Mouse (Mus musculus) small intestine, adult 2 months (tissue): ENCODE measurements at regions not wholly inside any gene's neighbourhood (a gene's known extent, or its start where the extent isn't known, plus 50 kb on each side); places are given as distances from the start of the nearest gene placed in this dataset.

ENCODE experiments used
- CTCF ChIP-seq: fragments of 200-500 bp; IDR thresholded peaks from 2 replicates; pipeline ENCODE4 v1.5.1; 2012; ENCODE audit warnings: low read depth, mild to moderate bottlenecking, control low read depth, inconsistent platforms, low read length, moderate library complexity, mixed read lengths; ENCODE audit not compliant: insufficient replicate concordance, insufficient read length; ENCODE audit errors: extremely low read depth
- POLR2A ChIP-seq: fragments of 200-500 bp; IDR thresholded peaks from 2 replicates; pipeline ENCODE4 v1.6.1; 2012; ENCODE audit warnings: low read depth, mild to moderate bottlenecking, control low read depth, inconsistent platforms, low read length, moderate library complexity

GRCm38 (mm10) chr11:19389136-19389535, 370.4 kb upstream of the Meis1 start:
- TF ChIP-seq CTCF, result no peak
- no peak for TF ChIP-seq POLR2A
